Mouse (Mus musculus) MEL (cell line): ENCODE data around the gene Cat.

ENCODE experiments used
- CTCF ChIP-seq, 3 experiments: IDR thresholded peaks in 2 of 3; conservative IDR thresholded peaks in 1 of 3; 2 replicates each; pipeline ENCODE4 v1.5.1; 2011 to 2012; ENCODE audit warnings: low read length in 3 of 3, low read depth in 2 of 3, mild to moderate bottlenecking in 2 of 3, improper control_type of control experiment in 1 of 3, inconsistent platforms in 1 of 3, mixed read lengths in 1 of 3, moderate library complexity in 1 of 3; ENCODE audit not compliant: control insufficient read depth in 1 of 3, insufficient read depth in 1 of 3, poor library complexity in 1 of 3, severe bottlenecking in 1 of 3
- EP300 ChIP-seq, 2 experiments: IDR thresholded peaks; 2 replicates each; pipeline ENCODE4 v1.6.1; 2011; ENCODE audit warnings: improper control_type of control experiment in 2 of 2, low read length in 2 of 2, low read depth in 1 of 2, mild to moderate bottlenecking in 1 of 2
- JUND ChIP-seq: IDR thresholded peaks from 2 replicates; pipeline ENCODE4 v1.6.1; 2011; ENCODE audit warnings: low read depth, mild to moderate bottlenecking, improper control_type of control experiment, low read length
- MXI1 ChIP-seq: IDR thresholded peaks from 2 replicates; pipeline ENCODE4 v1.6.1; 2011; ENCODE audit warnings: mild to moderate bottlenecking, low read depth, low read length, improper control_type of control experiment
- POLR2A ChIP-seq, 2 experiments: IDR thresholded peaks; 2 replicates each; pipeline ENCODE4 v1.6.1; 2011 to 2012; ENCODE audit warnings: low read length in 2 of 2, mild to moderate bottlenecking in 2 of 2, control low read depth in 1 of 2, improper control_type of control experiment in 1 of 2, low read depth in 1 of 2, moderate library complexity in 1 of 2; ENCODE audit not compliant: control insufficient read depth in 1 of 2, insufficient read depth in 1 of 2, poor library complexity in 1 of 2

DNA sequence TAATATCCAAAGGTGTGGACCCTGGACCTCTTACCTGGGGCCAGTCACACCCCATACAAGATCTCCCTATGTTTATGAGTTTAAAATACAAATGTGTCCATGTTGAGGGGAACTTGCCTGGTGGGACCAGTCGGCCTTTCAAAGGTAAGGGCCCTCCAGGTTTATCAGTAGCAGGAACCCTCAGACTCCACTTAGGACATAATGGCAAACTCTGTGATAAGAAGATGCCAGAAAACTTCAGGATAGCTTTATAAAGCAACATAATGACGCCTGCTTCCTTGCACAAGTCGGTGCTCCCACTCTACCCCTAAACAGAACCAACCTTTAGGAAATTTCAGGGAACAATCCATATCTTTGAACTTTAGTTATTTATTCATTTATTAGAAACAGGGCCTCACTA lies 69.2 kb downstream of the Cat start:
- no peak for TF ChIP-seq JUND
- TF ChIP-seq EP300 (IDR thresholded peaks at IDR 0.05; ENCODE audit: low read depth in 1 of 2, low read length in 2 of 2) = no peak
- TF ChIP-seq CTCF (IDR thresholded peaks at IDR 0.05 in 2 of 3, conservative IDR thresholded peaks at IDR 0.05 in 1 of 3; ENCODE audit: control insufficient read depth in 1 of 3, insufficient read depth in 1 of 3, low read depth in 2 of 3, low read length in 3 of 3, poor library complexity in 1 of 3, severe bottlenecking in 1 of 3) = no peak
- no peak for TF ChIP-seq MXI1
- no peak for TF ChIP-seq POLR2A (IDR thresholded peaks at IDR 0.05; ENCODE audit: control insufficient read depth in 1 of 2, insufficient read depth in 1 of 2, low read depth in 1 of 2, low read length in 2 of 2, poor library complexity in 1 of 2)
